Mouse (Mus musculus): ENCODE measurements around the gene Acsm5. TPM values are rescaled to one million over a fixed set of nuclear protein-coding genes. Genes with fewer than 3 reads are reported as not detected.

The Acsm5 gene
- polyA plus RNA-seq (2015; fragmentation: Nextera tagmentation; extraction: Ambion mirVana) = not detected in 2 replicates

DNA sequence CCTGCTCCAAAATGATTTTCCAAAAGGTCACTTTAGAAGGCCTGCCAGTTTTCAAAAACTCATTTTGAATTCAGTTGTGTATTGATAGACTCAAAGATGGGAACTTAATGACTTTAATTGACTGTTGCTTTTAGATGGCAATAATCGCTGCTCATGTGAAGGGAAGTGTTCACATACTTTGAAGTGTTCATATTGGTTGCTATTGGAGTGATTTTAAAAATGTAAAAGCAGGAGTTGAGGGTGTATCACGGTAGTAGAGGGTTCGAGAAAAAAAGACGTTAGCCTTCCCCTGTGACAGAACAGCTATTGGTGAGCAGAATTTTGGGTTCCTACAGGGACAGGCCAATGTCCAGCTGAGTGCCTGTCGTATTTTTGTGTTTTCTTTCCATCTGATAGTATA lies at the start of gene Acsm5:
Acsm5 (plus strand) TSS at position 301 of the 400 bp plus-strand sequence.
- no peaks in the 10 kb centered on the region for H3K27me3 ChIP-seq
- no peaks in the 10 kb centered on the region for H3K9me3 ChIP-seq
- H3K9ac ChIP-seq = no peak within 1 kb of the TSS
- ATAC-seq (ENCODE audit: low read depth) = no peak
- no peak within 1 kb of the TSS for H3K4me3 ChIP-seq
- H3K4me2 ChIP-seq = no peak within 1 kb of the TSS
- H3K27ac ChIP-seq (replicated peaks) = no peak within 1 kb of the TSS
- no peaks in the 10 kb centered on the region for H3K4me1 ChIP-seq (replicated peaks)
- 72% methylated on average over 5 of the region's 5 CpGs for WGBS
- H3K36me3 ChIP-seq = no peaks in the 10 kb centered on the region

DNA sequence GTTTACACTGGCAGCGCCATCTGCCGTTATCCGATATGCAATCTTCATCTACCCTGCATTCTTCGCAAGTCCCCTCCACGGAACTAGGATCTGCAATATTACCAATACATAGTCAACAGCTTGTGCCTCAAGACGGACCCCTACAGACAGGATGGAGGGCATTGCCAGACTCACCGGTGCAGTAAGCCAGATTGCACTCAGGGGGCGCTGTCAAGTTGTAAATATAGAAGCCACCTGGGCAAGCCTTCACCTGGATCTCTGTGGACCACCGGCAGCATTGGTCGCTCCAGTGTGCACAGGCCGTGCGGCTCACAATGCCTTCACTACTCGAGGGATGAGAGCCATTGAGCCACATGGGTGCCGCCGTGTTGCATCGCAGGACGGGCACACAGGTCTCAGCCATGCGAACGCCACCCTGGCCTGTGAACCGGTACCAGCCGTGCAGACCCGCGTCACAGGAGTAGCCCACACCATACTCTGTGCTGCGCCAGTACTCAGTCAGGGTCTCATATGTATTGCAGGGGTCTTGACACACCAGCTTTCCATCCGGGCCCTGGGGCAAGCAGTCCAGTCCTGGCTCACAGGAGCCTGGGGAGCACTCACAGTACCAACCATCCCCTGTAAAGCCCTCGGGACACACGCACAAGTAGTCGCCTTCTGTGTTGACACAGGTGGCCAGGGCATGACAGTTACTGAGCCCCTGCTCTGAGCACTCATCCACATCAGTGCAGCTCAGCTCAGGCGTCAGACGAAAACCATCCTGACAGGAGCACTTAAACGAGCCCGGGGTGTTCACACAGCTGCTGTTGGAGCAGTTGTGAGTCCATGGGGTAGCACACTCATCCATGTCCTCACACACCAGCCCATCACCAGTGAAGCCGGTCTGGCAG lies 42.5 kb upstream of the Acsm5 start:
- no peaks in the 10 kb centered on the region for H3K27me3 ChIP-seq
- 78% methylated on average over 33 of the region's 33 CpGs for WGBS
- no peak for ATAC-seq (ENCODE audit: low read depth)
- H3K9me3 ChIP-seq = no peaks in the 10 kb centered on the region
- no peak overlapping the region for H3K4me2 ChIP-seq
- no peaks in the 10 kb centered on the region for H3K36me3 ChIP-seq
- no peaks in the 10 kb centered on the region for H3K4me1 ChIP-seq (replicated peaks)
- H3K9ac ChIP-seq = no peak overlapping the region
- no peak overlapping the region for H3K27ac ChIP-seq (replicated peaks)
- H3K4me3 ChIP-seq = no peak overlapping the region

DNA sequence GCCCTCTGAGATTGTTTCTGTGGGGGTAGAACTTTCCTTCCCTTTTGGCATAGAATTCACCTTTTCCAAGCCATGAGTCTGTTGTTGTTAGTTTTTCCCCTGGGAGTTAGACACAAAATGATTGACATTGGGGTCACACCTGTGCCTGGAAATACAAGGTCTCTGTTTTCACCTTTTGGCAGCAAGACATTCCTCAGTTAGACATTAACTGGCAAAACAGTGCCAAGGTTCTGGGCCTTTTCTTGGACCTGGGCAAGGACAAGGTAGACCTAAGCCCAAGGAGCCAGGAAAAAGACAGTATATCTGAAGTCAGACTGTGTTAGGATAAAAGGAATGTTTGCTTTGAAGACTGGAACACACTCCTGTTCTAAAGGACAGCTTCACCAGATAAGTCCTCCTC lies 40.0 kb upstream of the Acsm5 start, which contains the start of gene Umod:
Umod (minus strand) TSS at position 27 of the 400 bp plus-strand sequence.
- H3K9ac ChIP-seq = no peak within 1 kb of the TSS
- no peaks in the 10 kb centered on the region for H3K36me3 ChIP-seq
- ATAC-seq (ENCODE audit: low read depth) = no peak
- H3K4me2 ChIP-seq = no peak within 1 kb of the TSS
- no peak within 1 kb of the TSS for H3K27ac ChIP-seq (replicated peaks)
- no peaks in the 10 kb centered on the region for H3K4me1 ChIP-seq (replicated peaks)
- no peak within 1 kb of the TSS for H3K4me3 ChIP-seq
- no peaks in the 10 kb centered on the region for H3K9me3 ChIP-seq
- no peaks in the 10 kb centered on the region for H3K27me3 ChIP-seq

DNA sequence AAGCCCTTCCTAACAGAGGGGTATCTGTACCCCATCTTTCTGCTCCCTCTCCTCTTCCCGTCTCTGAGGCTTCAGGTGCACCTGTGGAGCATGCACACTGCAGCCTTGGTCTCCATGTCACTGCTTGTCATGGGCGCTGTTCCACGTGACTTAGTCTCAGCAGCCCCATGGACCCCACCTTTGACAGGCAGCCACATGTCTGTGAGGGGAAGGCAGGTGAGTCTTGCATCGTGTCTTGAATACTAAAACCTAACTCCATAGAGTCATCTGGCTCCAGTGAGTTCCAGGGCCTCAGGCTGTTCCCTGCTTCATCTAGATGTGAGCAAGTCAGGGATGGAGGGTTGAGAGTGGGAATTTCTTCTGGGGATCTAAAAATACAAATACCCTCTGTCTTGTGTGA lies 35.1 kb upstream of the Acsm5 start:
- Histone ChIP-seq H3K4me2 (no peak overlapping the region), H3K36me3 (no peaks in the 10 kb centered on the region), H3K4me1 (replicated peaks) (no peaks in the 10 kb centered on the region), H3K27ac (replicated peaks) (no peak overlapping the region), H3K27me3 (no peaks in the 10 kb centered on the region), H3K9ac (no peak overlapping the region), H3K4me3 (no peak overlapping the region), H3K9me3 (no peaks in the 10 kb centered on the region)
- 86% methylated on average over 4 of the region's 4 CpGs for WGBS
- ATAC-seq (ENCODE audit: low read depth) = no peak

DNA sequence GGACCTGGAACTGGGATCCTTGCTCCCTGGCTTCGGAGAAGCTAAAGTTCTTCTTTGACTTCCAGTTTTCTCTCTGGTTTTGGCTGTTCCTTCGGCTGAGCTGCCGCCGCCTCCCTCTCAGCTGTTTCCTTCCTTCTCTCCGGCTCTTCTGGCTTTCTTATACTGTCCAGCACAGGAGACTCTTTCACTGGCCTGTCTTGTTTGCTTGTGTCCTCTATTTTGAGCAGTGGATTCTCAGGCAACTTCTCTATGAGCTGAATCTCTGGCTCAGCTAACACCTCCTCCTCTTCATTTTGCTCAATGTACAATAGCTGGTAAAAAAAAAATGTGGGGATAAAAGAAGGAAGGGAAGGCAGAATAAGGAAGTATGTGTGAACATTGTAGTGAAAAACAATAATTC lies 32.6 kb upstream of the Acsm5 start:
- Histone ChIP-seq H3K4me2 (no peak overlapping the region), H3K4me3 (no peak overlapping the region), H3K4me1 (replicated peaks) (no peaks in the 10 kb centered on the region), H3K9ac (no peak overlapping the region), H3K27me3 (no peaks in the 10 kb centered on the region), H3K9me3 (no peaks in the 10 kb centered on the region), H3K36me3 (no peaks in the 10 kb centered on the region), H3K27ac (replicated peaks) (no peak overlapping the region)
- ATAC-seq (ENCODE audit: low read depth) = no peak
- WGBS = 89% methylated on average over 5 of the region's 5 CpGs

DNA sequence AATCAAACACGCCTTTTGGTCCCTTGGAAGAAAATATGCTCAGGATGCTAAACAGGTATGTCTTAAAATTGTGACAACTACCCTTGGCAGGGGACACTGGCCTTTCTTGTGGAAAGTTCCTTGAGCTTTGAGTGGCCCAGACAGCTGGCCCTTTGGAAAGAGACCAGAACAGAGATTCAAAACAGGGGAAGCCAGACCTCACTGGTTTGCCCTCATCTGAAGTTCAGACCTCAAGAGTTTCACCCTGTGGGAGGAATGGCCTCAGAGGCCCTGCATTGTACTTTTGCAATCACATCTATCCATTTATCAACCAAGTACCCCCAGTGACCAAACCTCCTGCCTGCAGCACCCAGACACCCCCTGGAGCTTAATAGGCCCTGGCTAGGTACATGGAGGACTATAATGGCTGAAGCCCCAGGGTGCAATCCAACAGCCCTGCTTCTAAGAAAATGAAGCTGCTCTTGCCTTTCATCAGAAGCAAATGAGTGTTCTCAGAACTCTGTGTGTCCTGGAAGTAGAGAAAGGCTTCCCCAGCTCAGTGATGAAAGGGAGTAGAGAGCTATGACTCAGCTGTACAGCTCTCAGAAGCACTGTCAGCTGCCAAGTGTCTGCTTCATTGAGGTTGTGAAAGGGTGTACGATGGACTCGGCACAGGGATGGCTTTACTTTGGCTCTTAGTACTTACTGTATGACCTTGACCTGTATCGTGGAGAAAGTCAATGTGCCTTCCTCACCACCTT lies 29.1 kb upstream of the Acsm5 start:
- H3K36me3 ChIP-seq = no peaks in the 10 kb centered on the region
- no peak overlapping the region for H3K4me3 ChIP-seq
- no peaks in the 10 kb centered on the region for H3K4me1 ChIP-seq (replicated peaks)
- no peak overlapping the region for H3K9ac ChIP-seq
- H3K4me2 ChIP-seq = no peak overlapping the region
- H3K27me3 ChIP-seq = no peaks in the 10 kb centered on the region
- no peaks in the 10 kb centered on the region for H3K9me3 ChIP-seq
- ATAC-seq (ENCODE audit: low read depth) = no peak
- no peak overlapping the region for H3K27ac ChIP-seq (replicated peaks)
- WGBS = 92% methylated on average over 4 of the region's 4 CpGs

DNA sequence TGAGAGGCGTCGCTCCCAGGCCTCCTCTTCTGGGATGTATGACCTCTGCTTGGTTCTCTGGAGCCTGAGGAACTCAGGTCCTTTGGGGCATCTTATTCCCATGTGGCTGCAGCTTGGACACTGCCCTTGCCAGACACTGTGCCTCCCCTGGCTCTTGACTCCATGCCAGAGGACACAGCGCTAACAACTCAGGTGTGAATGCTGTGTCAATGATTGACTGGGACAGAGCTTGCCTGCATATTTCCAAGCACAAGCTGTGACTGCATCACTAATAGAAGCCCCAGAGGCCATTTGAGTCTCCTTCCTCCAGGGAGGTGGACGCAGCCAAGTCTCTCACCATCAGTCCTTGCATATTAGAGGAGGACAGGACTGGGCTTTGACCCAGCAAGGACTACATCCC lies 8.1 kb upstream of the Acsm5 start:
- no peak overlapping the region for H3K4me2 ChIP-seq
- no peaks in the 10 kb centered on the region for H3K4me1 ChIP-seq (replicated peaks)
- no peak overlapping the region for H3K9ac ChIP-seq
- no peak for ATAC-seq (ENCODE audit: low read depth)
- 92% methylated on average over 4 of the region's 4 CpGs for WGBS
- H3K27me3 ChIP-seq = no peaks in the 10 kb centered on the region
- no peak overlapping the region for H3K27ac ChIP-seq (replicated peaks)
- H3K4me3 ChIP-seq = no peak overlapping the region
- H3K9me3 ChIP-seq = no peaks in the 10 kb centered on the region
- no peaks in the 10 kb centered on the region for H3K36me3 ChIP-seq

DNA sequence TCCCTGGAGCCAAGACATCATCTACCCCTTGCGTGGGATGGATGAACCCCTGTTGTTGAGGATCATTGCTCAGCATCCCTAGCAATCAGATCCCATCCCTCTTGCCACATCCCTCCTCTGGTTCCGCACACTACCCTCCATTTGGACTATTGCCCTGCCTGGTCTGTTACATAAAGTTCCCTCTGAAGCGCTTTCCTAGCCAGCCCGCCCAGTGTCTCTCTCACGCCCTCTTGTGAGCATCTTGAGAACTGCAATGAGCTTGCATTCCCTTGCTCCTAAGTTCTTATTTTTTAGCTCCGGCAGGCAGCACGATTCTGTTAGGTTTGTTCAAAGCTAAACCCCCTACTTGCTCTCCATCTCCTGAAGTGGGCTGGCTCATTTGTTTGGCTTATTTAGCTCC lies 6.2 kb upstream of the Acsm5 start:
- no peak overlapping the region for H3K4me2 ChIP-seq
- ATAC-seq (ENCODE audit: low read depth) = no peak

DNA sequence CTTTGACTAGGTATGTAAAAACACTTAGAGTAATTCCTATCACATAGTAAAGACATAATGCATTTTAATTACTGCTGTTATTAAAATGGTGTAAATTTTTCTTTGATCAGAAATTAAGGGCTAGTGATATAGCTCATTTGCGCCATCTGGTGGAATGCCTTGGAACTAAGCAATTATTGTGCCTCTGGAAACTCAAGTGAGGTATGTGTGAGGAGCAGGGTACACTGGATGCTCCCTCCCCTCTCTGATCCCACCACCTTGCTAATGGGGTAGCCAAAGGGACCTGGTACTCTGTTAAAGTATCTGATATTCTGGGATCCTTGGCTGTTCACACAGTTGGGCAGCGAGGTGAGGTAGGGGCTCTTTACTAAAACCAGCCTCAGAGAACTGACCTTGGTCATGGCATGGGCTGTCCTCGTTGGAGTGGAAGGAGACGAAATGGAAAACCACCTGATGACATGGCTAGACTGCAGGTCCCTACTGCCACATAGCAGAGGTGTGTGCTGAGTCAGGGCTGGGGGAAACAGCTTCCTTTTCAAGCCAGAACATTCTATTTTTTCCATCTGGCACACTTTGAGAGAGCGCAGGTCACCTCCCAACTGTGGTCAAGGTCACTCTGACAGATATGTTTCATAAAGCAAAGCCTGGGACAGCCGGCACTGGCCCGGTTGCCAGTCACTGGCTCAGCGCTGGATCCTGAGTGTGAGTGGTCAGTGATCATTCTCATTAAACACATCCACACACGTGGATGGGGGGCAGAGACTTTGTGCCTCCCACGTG lies 3.6 kb upstream of the Acsm5 start:
- Histone ChIP-seq H3K27me3 (no peaks in the 10 kb centered on the region), H3K4me1 (replicated peaks) (no peaks in the 10 kb centered on the region), H3K9ac (no peak overlapping the region), H3K4me2 (no peak overlapping the region), H3K4me3 (no peak overlapping the region), H3K36me3 (no peaks in the 10 kb centered on the region), H3K27ac (replicated peaks) (no peak overlapping the region), H3K9me3 (no peaks in the 10 kb centered on the region)
- ATAC-seq (ENCODE audit: low read depth) = no peak; the same call in 1 of the 2 replicates
- 68% methylated on average over 10 of the region's 10 CpGs for WGBS

More for the DNA sequence above, 6.2 kb upstream of the Acsm5 start:
- H3K9me3 ChIP-seq = no peaks in the 10 kb centered on the region
- WGBS = 30% methylated on average over 7 of the region's 7 CpGs
- no peaks in the 10 kb centered on the region for H3K36me3 ChIP-seq
- no peaks in the 10 kb centered on the region for H3K4me1 ChIP-seq (replicated peaks)
- H3K27me3 ChIP-seq = no peaks in the 10 kb centered on the region
- no peak overlapping the region for H3K4me3 ChIP-seq
- H3K9ac ChIP-seq = no peak overlapping the region
- H3K27ac ChIP-seq (replicated peaks) = no peak overlapping the region

DNA sequence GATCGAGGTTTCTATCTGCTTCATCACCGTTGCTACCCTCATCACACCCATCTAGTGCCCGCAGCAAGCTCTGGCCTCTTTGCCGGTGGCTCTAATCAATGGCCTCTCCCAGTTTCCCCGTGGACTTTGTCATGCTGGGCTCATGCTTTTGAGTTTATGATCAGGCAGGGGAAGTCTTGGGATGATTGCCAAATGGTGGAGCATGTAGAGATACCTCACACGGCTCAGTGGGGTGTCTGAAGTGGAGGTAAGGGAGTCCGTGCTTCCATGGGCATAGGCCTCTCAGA lies 3.0 kb upstream of the Acsm5 start:
- WGBS = 87% methylated on average over 7 of the region's 7 CpGs
- Histone ChIP-seq H3K4me2 (no peak overlapping the region), H3K36me3 (no peaks in the 10 kb centered on the region), H3K4me1 (replicated peaks) (no peaks in the 10 kb centered on the region), H3K27ac (replicated peaks) (no peak overlapping the region), H3K4me3 (no peak overlapping the region), H3K9me3 (no peaks in the 10 kb centered on the region), H3K27me3 (no peaks in the 10 kb centered on the region), H3K9ac (no peak overlapping the region)
- no peak for ATAC-seq (ENCODE audit: low read depth)

DNA sequence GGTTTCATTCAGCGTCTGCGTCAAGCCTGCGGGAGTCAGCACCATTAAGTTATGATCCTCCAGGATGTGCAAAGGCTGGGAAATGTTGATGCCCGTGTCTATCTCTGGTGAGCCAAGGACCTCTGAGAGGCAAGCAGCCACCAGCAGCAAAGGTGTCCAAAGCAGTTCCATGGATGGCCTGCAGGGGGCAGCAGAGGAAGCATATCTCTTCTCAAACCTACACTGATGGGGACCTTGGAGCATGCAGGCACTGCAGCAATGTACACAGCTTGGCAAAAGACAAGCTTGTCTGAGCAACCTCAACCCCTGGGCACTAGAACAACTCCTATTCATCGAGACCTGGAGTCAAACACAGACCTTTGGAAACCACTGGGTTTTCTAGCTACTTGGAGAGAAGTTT lies 391 bp downstream of the Acsm5 start:
- Histone ChIP-seq H3K27ac (replicated peaks) (no peak overlapping the region), H3K27me3 (no peaks in the 10 kb centered on the region), H3K4me2 (no peak overlapping the region), H3K4me3 (no peak overlapping the region), H3K9me3 (no peaks in the 10 kb centered on the region), H3K4me1 (replicated peaks) (no peaks in the 10 kb centered on the region), H3K36me3 (no peaks in the 10 kb centered on the region), H3K9ac (no peak overlapping the region)
- 46% methylated on average over 5 of the region's 5 CpGs for WGBS
- no peak for ATAC-seq (ENCODE audit: low read depth)

DNA sequence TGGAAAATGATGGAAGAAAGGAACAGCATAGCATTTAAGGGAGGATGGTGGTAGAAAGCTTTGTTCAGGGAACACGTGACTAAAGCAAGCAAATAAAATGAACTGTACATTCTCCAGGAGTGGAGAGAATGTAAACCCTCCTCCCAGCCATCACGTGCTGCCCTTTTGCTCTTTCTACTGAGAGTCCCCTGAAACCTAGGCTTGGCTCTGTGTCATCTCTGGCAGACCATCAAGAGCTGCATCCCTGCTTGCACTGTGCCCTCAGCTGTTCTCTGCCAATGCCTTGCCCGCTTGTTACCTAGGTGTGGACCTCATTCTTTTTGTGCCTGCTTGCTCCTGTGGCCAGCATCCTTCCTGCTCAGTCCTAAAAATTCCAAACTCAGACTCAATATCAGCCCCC lies 2.6 kb downstream of the Acsm5 start:
- Histone ChIP-seq H3K9me3 (no peaks in the 10 kb centered on the region), H3K27ac (replicated peaks) (no peak overlapping the region), H3K4me3 (no peak overlapping the region), H3K4me1 (replicated peaks) (peaks cover 8% of the 10 kb centered on the region; the same call in 1 of the 2 replicates), H3K9ac (no peak overlapping the region), H3K27me3 (no peaks in the 10 kb centered on the region), H3K4me2 (no peak overlapping the region), H3K36me3 (no peaks in the 10 kb centered on the region)
- ATAC-seq (ENCODE audit: low read depth) = no peak
- 84% methylated on average over 3 of the region's 3 CpGs for WGBS

Measured in neural tube, embryonic 13.5 days (tissue).